Mouse (Mus musculus): ENCODE measurements around the gene Gm4881.
"Not testable (repeated sequence)": the region's sequence is repeated elsewhere in the genome, so short reads cannot be mapped to it uniquely, and the experiment has no call there.

Gm4881 gene

DNA sequence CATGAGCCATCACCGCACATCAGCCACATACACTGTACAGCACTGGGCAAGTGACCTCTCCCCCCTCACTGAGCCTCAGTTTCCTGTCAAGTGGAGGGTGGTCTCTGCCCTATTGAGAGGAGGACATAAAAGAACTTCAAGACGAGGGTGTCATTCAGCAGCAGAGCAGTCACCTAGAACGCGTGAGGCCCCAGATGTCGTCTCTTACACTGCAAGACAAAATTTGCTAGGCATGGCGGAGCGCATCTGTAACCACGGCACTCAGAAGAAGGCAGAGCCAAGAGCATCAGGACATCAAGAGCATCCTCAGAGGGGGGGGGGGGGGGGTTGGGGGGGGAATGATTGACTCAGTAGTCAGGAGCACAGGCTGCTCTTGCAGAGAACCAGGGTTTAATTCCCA is 48.0 kb downstream of the Gm4881 start:
- DNase-seq (ENCODE audit: low spot score in 2 of 2): no peak

GRCm38 (mm10) chr7:24895749-24896148 is 48.5 kb downstream of the Gm4881 start:
- not testable (repeated sequence) for DNase-seq (ENCODE audit: low spot score in 2 of 2)

DNA sequence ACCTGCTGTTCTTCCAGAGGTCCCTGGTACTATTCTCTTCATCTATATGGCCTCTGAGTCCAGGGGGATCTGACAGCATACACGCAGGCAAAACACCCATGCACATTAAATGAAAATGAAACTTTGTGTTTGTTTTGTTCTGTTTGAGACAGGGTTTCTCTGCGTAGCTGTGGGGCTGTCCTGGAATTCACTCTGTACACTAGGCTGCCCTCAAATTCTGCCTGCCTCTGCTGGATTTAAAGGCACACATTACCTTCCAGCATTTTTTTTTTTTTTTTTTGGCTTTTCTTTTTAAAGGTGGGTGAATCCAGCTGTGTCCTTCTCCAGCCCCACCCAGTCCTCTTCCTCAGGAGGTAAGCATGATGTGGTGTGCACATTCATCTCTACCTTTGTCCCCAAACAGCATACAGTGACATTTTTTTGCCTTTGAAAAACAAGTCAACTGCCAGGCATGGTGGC is 52.1 kb downstream of the Gm4881 start:
- no peak for DNase-seq (ENCODE audit: low spot score in 2 of 2)

- no peak for DNase-seq (ENCODE audit: low spot score in 2 of 2)
Measured at GRCm38 (mm10) chr7:24891241-24892124, 52.8 kb downstream of the Gm4881 start.

DNA sequence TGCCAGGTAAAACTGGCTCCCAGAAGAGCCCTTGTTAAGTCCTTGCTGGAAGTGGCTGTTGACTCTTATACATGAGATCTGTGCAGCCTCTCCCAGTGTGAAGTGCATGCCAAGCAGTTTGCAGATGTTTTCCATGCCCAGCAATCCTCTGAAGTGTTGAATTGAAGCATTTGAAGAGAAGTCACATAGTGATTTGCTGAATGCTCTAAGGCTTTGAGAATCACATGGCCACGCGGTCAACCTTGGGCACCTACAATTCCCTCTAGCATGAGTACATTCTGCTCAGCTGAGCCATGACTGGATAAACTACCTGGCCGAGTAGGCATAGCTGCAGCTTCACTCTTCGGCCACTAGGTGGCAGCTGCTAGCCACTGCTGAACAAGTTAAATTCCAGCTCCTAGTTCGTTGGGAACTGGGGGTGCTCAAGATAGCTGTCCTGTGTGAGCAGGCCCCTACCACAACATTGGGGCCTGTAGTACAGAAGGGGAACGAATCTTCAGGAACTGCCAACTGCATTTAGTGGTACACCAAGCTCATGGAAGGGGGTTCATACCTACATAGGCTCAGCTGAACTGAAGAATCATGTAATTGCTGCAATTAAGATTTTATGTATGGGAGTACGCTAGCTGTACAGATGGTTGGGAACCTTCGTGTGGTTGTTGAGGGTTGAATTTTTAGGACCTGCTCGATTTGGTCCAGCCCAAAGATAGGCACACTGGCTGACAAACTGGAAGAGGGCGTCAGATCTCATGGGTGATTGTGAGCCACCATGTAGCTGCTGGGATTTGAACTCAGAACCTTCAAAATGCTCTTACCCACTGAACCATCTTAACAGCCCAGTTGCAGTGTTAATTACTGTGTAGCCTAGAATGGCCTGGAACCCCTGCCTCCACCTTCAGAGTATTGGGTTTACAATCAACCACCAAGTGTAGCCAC is 53.7 kb downstream of the Gm4881 start:
- peak; percentile 57 to 76 for DNase-seq (ENCODE audit: low spot score in 2 of 2)

GRCm38 (mm10) chr7:24889431-24890220 is 54.7 kb downstream of the Gm4881 start:
- DNase-seq (ENCODE audit: low spot score in 2 of 2): no peak

DNA sequence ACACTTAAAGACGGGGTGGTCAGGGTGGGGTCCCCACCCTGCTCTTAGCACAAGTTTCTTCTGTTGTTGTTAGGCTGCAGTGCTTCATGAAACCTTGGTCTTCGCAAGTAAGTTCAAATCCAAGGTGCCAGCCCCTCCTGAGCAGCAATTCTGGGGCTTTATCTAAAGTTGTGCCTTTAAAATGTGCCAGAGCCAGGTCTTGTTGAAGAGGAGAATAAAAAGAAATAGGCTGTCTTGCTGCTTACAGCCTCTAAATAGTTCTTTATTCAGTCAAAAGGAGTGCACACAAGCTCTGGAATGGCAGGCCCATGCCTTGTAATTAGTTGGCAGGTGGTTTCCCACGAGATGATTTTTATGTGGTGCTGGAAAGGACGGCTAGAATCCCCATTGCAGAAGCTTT is 57.2 kb downstream of the Gm4881 start:
- DNase-seq (ENCODE audit: low spot score in 2 of 2): no peak

- no peak for DNase-seq (ENCODE audit: low spot score in 2 of 2)
Measured at GRCm38 (mm10) chr7:24886308-24886633, 58.0 kb downstream of the Gm4881 start.

DNA sequence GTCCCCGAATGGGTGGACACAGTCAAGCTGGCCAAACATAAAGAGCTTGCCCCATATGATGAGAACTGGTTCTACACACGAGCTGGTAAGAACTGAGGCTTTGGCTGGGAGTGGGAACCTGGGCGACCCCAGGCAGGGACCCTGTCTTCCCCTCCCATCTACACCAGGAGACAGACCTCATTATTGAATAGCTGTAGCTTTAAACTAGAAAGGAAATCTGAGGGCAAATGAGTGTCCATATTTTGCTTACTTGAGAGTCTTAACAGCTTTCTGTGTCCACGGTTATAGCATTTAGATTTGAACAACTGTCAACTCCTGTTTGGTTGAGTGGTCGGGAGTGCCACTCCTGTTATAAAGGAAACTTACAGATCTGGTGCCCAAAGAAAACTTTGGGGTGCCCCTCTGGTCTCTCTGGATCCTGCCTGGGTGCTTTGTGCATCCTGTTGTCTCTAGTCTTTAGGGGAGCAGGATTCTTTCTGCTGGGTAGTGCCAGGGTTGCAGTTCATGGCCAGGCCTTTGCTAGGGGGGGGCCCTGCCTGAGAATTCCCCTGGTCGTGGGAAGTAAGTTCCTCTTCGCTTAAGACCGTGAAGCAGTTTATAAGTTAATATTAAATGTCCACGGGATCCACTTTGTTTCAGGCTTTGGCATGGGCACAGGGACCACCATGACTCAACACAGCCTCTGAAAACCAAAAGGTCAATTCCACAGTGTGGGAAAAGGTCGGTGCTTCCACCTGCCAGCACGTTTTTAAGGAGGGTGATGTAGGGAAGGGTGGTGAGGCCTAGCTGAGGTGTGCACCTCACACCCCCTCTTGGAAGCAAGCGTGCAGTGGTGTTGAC is 58.6 kb downstream of the Gm4881 start:
- no peak for DNase-seq (ENCODE audit: low spot score in 2 of 2)

- DNase-seq (ENCODE audit: low spot score in 2 of 2): peak in 1 of 2 experiments; percentile 36
Measured at GRCm38 (mm10) chr7:24884693-24885291, 59.5 kb downstream of the Gm4881 start.

- peak; percentile 96 for DNase-seq (ENCODE audit: low spot score in 2 of 2)
Measured at GRCm38 (mm10) chr7:24883896-24884692, 60.2 kb downstream of the Gm4881 start, which contains the start of gene Rps19. TSS of gene Rps19 (plus strand) at chr7:24884371.

DNA sequence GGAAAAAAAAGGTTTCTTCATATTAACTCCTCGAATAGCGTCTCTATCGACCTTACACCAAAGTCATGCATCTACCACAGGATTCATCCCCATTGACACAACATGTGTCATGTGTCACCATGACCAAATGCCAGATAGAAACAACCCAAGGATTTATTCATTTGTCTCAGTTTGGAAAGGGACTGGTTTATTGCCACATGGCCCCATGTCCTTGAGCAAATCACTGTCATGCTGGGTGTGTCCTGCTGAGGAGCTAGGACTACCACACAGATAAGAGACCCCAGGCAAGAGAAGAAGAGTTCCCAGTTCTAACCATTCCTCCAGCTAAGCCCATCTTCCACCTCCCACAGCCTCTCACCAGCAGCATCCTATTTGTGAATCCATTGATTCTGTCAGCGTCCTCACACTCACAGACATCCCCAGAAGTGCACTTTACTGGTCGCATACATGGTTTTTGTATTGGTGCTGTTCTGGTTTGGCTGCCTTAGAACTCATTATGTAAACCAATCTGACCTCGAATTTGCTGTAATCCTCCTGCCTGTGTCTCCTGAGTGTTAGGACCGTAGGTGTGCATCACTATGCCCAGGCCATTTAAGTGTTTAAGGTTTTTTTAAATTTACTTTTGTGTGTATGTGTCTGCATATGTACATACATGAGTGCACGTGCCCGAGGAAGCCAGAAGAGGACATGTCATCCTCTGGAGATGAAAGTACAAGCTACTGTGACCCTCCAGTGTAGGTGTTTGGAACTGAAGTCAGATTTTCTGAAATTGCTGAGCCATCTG is 61.7 kb downstream of the Gm4881 start:
- DNase-seq (ENCODE audit: low spot score in 2 of 2): no peak

- DNase-seq (ENCODE audit: low spot score in 2 of 2): no peak
Measured at GRCm38 (mm10) chr7:24879620-24880019, 64.7 kb downstream of the Gm4881 start.

GRCm38 (mm10) chr7:24877588-24877987 is 66.7 kb downstream of the Gm4881 start:
- no peak for DNase-seq (ENCODE audit: low spot score in 2 of 2)

Data from thymus, postnatal 10 days (tissue).